Mouse (Mus musculus) midbrain, embryonic 10.5 days (tissue): ENCODE results near the gene Gm10642. TPM values are rescaled to one million over a fixed set of nuclear protein-coding genes. Genes with fewer than 3 reads are reported as not detected.

Experiments
- DNase-seq: peaks from one replicate; pipeline ENCODE4 v3.0.0-alpha.2; 2017; ENCODE audit warnings: low spot score
- H3K27ac ChIP-seq: fragments of 300-500 bp; sonication (generic); replicated peaks from 2 replicates; pipeline ENCODE4 v1.5.1; 2016; ENCODE audit warnings: mild to moderate bottlenecking
- H3K27me3 ChIP-seq: fragments of 300-500 bp; sonication (generic); 2 replicates; pipeline ENCODE4 v1.6.1; 2016; ENCODE audit warnings: low read depth, mild to moderate bottlenecking; ENCODE audit not compliant: poor library complexity, severe bottlenecking
- H3K36me3 ChIP-seq: fragments of 300-500 bp; sonication (generic); 2 replicates; pipeline ENCODE4 v1.6.1; 2016; ENCODE audit warnings: mild to moderate bottlenecking, moderate library complexity
- H3K4me1 ChIP-seq: fragments of 300-500 bp; sonication (generic); 2 replicates; pipeline ENCODE4 v1.6.1; 2016
- H3K4me3 ChIP-seq: fragments of 300-500 bp; sonication (generic); 2 replicates; pipeline ENCODE4 v1.5.1; 2016; ENCODE audit warnings: mild to moderate bottlenecking, moderate library complexity
- H3K9me3 ChIP-seq: fragments of 300-500 bp; sonication (generic); replicated peaks from 2 replicates; pipeline ENCODE4 v1.6.1; 2016; ENCODE audit warnings: mild to moderate bottlenecking
- WGBS: fragments of 180-500 bp; shearing (Covaris S2); methylation state at CpG from one replicate; pipeline ENCODE4 v1.1.7; 2016; 5-methylcytosine and 5-hydroxymethylcytosine counted together
- polyA plus RNA-seq: library from polyadenylated mRNA; unstranded; fragments of >200 nt; fragmentation: Nextera tagmentation; extraction: Ambion mirVana; gene quantifications from 2 replicates; pipeline ENCODE4 v1.2.1, GENCODE M21; 2016

The Gm10642 gene
- polyA plus RNA-seq, 1 experiment from 2014 or later: 0.33 TPM

GRCm38 (mm10) chr9:70679132-70680091 is 23.4 kb downstream of the Gm10642 start:
- H3K36me3 ChIP-seq: no peaks in the 10 kb centered on the region
- no peaks in the 10 kb centered on the region for H3K27me3 ChIP-seq
- peak overlapping the region; percentile 99 for H3K27ac ChIP-seq
- peak; percentile 76 for DNase-seq
- H3K4me3 ChIP-seq: peak overlapping the region; percentile 95
- H3K9me3 ChIP-seq: no peaks in the 10 kb centered on the region
- WGBS: under 1% methylated on average over 102 of the region's 103 CpGs
- peaks cover 25% of the 10 kb centered on the region for H3K4me1 ChIP-seq

- no peak for DNase-seq
- H3K4me1 ChIP-seq: peaks cover 25% of the 10 kb centered on the region
- no peaks in the 10 kb centered on the region for H3K9me3 ChIP-seq
- 83% methylated on average over 1 of the region's 1 CpGs for WGBS
- no peaks in the 10 kb centered on the region for H3K27me3 ChIP-seq
- H3K4me3 ChIP-seq: no peak overlapping the region
- H3K36me3 ChIP-seq: no peaks in the 10 kb centered on the region
- no peak overlapping the region for H3K27ac ChIP-seq
These were observed 26.2 kb downstream of the Gm10642 start for GRCm38 (mm10) chr9:70682202-70682601.

GRCm38 (mm10) chr9:70688301-70688968 is 32.4 kb downstream of the Gm10642 start:
- Histone ChIP-seq H3K36me3 (no peaks in the 10 kb centered on the region), H3K4me3 (no peak overlapping the region), H3K9me3 (no peaks in the 10 kb centered on the region), H3K4me1 (no peaks in the 10 kb centered on the region), H3K27me3 (no peaks in the 10 kb centered on the region), H3K27ac (no peak overlapping the region)
- 91% methylated on average over 2 of the region's 2 CpGs for WGBS
- DNase-seq: no peak

GRCm38 (mm10) chr9:70689926-70690325 is 33.9 kb downstream of the Gm10642 start:
- H3K27ac ChIP-seq: no peak overlapping the region
- H3K27me3 ChIP-seq: no peaks in the 10 kb centered on the region
- no peaks in the 10 kb centered on the region for H3K4me1 ChIP-seq
- H3K36me3 ChIP-seq: no peaks in the 10 kb centered on the region
- H3K9me3 ChIP-seq: no peaks in the 10 kb centered on the region
- 88% methylated on average over 3 of the region's 3 CpGs for WGBS
- no peak for DNase-seq
- no peak overlapping the region for H3K4me3 ChIP-seq

- no peak for DNase-seq
These were observed 34.5 kb downstream of the Gm10642 start for GRCm38 (mm10) chr9:70690579-70690978.

GRCm38 (mm10) chr9:70691772-70692693 is 36.0 kb downstream of the Gm10642 start:
- no peak for DNase-seq
- no peaks in the 10 kb centered on the region for H3K4me1 ChIP-seq
- no peaks in the 10 kb centered on the region for H3K36me3 ChIP-seq
- WGBS: 84% methylated on average over 2 of the region's 2 CpGs
- no peaks in the 10 kb centered on the region for H3K27me3 ChIP-seq
- H3K4me3 ChIP-seq: no peak overlapping the region
- no peaks in the 10 kb centered on the region for H3K9me3 ChIP-seq
- H3K27ac ChIP-seq: no peak overlapping the region

More at GRCm38 (mm10) chr9:70690579-70690978, 34.5 kb downstream of the Gm10642 start:
- no peak overlapping the region for H3K4me3 ChIP-seq
- H3K27me3 ChIP-seq: no peaks in the 10 kb centered on the region
- no peaks in the 10 kb centered on the region for H3K36me3 ChIP-seq
- no peaks in the 10 kb centered on the region for H3K4me1 ChIP-seq
- H3K27ac ChIP-seq: no peak overlapping the region
- no peaks in the 10 kb centered on the region for H3K9me3 ChIP-seq

- Histone ChIP-seq H3K9me3 (no peaks in the 10 kb centered on the region), H3K36me3 (no peaks in the 10 kb centered on the region), H3K27me3 (no peaks in the 10 kb centered on the region), H3K4me3 (no peak overlapping the region), H3K27ac (no peak overlapping the region), H3K4me1 (no peaks in the 10 kb centered on the region)
- 98% methylated on average over 2 of the region's 2 CpGs for WGBS
- no peak for DNase-seq
These were observed 39.7 kb downstream of the Gm10642 start for GRCm38 (mm10) chr9:70695723-70696122.

GRCm38 (mm10) chr9:70698090-70698489 is 42.0 kb downstream of the Gm10642 start:
- no peaks in the 10 kb centered on the region for H3K36me3 ChIP-seq
- H3K27ac ChIP-seq: no peak overlapping the region
- 89% methylated on average over 1 of the region's 1 CpGs for WGBS
- no peaks in the 10 kb centered on the region for H3K4me1 ChIP-seq
- no peak for DNase-seq
- no peaks in the 10 kb centered on the region for H3K27me3 ChIP-seq
- H3K4me3 ChIP-seq: no peak overlapping the region
- no peaks in the 10 kb centered on the region for H3K9me3 ChIP-seq

GRCm38 (mm10) chr9:70703597-70704203 is 47.6 kb downstream of the Gm10642 start:
- WGBS: 94% methylated on average over 5 of the region's 5 CpGs
- Histone ChIP-seq H3K9me3 (no peaks in the 10 kb centered on the region), H3K4me3 (no peak overlapping the region), H3K36me3 (peaks cover 16% of the 10 kb centered on the region), H3K4me1 (no peaks in the 10 kb centered on the region), H3K27me3 (no peaks in the 10 kb centered on the region), H3K27ac (no peak overlapping the region)
- DNase-seq: no peak

GRCm38 (mm10) chr9:70706444-70706843 is 50.4 kb downstream of the Gm10642 start:
- WGBS: 97% methylated on average over 1 of the region's 1 CpGs
- Histone ChIP-seq H3K4me1 (no peaks in the 10 kb centered on the region), H3K36me3 (peaks cover 16% of the 10 kb centered on the region), H3K27me3 (no peaks in the 10 kb centered on the region), H3K9me3 (no peaks in the 10 kb centered on the region), H3K27ac (no peak overlapping the region), H3K4me3 (no peak overlapping the region)
- DNase-seq: no peak
